Mouse (Mus musculus): ENCODE measurements around the gene Zfp599. TPM values are rescaled to one million over a fixed set of nuclear protein-coding genes. Genes with fewer than 3 reads are reported as not detected.
"Not testable (repeated sequence)": the region's sequence is repeated elsewhere in the genome, so short reads cannot be mapped to it uniquely, and the experiment has no call there.

Gene Zfp599
- total RNA-seq (2012; rRNA removed) (2.2 and 2.9 TPM in 2 replicates), total RNA-seq (2014; rRNA removed) (2.3 and 2.4 TPM in 2 replicates), polyA plus RNA-seq (2012; ENCODE audit: insufficient read length, low read depth) (1.7 and 2.1 TPM in 2 replicates)

GRCm38 (mm10) chr9:22259184-22260091 lies at the start of gene Zfp599:
TSS of gene Zfp599 (minus strand) at chr9:22259895.
- peak within 1 kb of the TSS; percentile 60 to 72 (median 62) for H3K4me3 ChIP-seq (replicated peaks in 1 of 3; ENCODE audit: low read depth in 2 of 3, low read length in 2 of 3, poor library complexity in 1 of 3)
- H3K79me2 ChIP-seq (replicated peaks; ENCODE audit: control insufficient read depth, extremely low read depth, insufficient read depth, poor library complexity, severe bottlenecking) = peaks cover 7% of the 10 kb centered on the region
- H3K27me3 ChIP-seq (replicated peaks) = no peaks in the 10 kb centered on the region
- peaks cover 9 to 25% of the 10 kb centered on the region in 2 experiments for H3K36me3 ChIP-seq (replicated peaks in 1 of 2; ENCODE audit: control insufficient read depth in 1 of 2, insufficient read depth in 1 of 2, low read length in 1 of 2)
- peak; percentile 52; the same call in 1 of the 2 replicates for TF ChIP-seq ELF1 (IDR thresholded peaks at IDR 0.05; ENCODE audit: low read depth, low read length)
- no peak for TF ChIP-seq ZKSCAN1 (IDR thresholded peaks at IDR 0.05; ENCODE audit: borderline replicate concordance, low read depth, low read length)
- TF ChIP-seq POLR2A (IDR thresholded peaks at IDR 0.05; ENCODE audit: low read depth, low read length) = peak; percentile 79
- TF ChIP-seq ZC3H11A (IDR thresholded peaks at IDR 0.05; ENCODE audit: low read depth, low read length) = no peak
- TF ChIP-seq NRF1 (IDR thresholded peaks at IDR 0.05; ENCODE audit: low read depth, low read length) = no peak
- TF ChIP-seq ZMIZ1 (IDR thresholded peaks at IDR 0.05; ENCODE audit: low read depth, low read length) = no peak
- no peak for TF ChIP-seq MAFK (IDR thresholded peaks at IDR 0.05; ENCODE audit: insufficient replicate concordance, low read length)
- TF ChIP-seq RAD21 (IDR thresholded peaks at IDR 0.05; ENCODE audit: low read depth, low read length) = no peak
- TF ChIP-seq RCOR1 (conservative IDR thresholded peaks at IDR 0.05; ENCODE audit: low read depth, low read length) = no peak
- TF ChIP-seq TBP (conservative IDR thresholded peaks at IDR 0.05; ENCODE audit: low read depth, low read length) = peak; percentile 74
- peak; percentile 68 for TF ChIP-seq NELFE (IDR thresholded peaks at IDR 0.05; ENCODE audit: low read depth, low read length)
- TF ChIP-seq UBTF (IDR thresholded peaks at IDR 0.05; ENCODE audit: low read depth, low read length) = no peak
- peak; percentile 35; the same call in 1 of the 2 replicates for TF ChIP-seq TCF12 (IDR thresholded peaks at IDR 0.05; ENCODE audit: low read depth, low read length)
- TF ChIP-seq SMC3 (IDR thresholded peaks at IDR 0.05; ENCODE audit: low read depth, low read length) = no peak
- TF ChIP-seq IRF4 (IDR thresholded peaks at IDR 0.05; ENCODE audit: low read depth, low read length) = no peak
- no peak for TF ChIP-seq MEF2A (IDR thresholded peaks at IDR 0.05; ENCODE audit: borderline replicate concordance, low read depth, low read length)
- no peak for TF ChIP-seq HCFC1 (IDR thresholded peaks at IDR 0.05; ENCODE audit: low read depth, low read length)
- peak; percentile 44; the same call in 1 of the 2 replicates for TF ChIP-seq SIN3A (IDR thresholded peaks at IDR 0.05; ENCODE audit: low read length)
- no peak for TF ChIP-seq BHLHE40 (IDR thresholded peaks at IDR 0.05; ENCODE audit: low read depth, low read length)
- in situ Hi-C loops (cut with MboI; ENCODE audit: low pct_ligation_motif_present, low pct_unique_long_range_greater_than_20kb, low sequenced_read_pairs) (no loop called here), dilution Hi-C loops (cut with MboI; ENCODE audit: extremely low pct_ligation_motif_present, extremely low pct_unique_long_range_greater_than_20kb, low sequenced_read_pairs) (no loop called here)
- H3K4me1 ChIP-seq (ENCODE audit: control insufficient read depth in 1 of 2, insufficient read depth in 2 of 2) = peaks cover 2 to 11% of the 10 kb centered on the region in 2 experiments; a peak in 2 of 4 replicates
- H3K9ac ChIP-seq (ENCODE audit: insufficient read depth, low read depth) = peak within 1 kb of the TSS; percentile 39
- peaks cover 12% of the 10 kb centered on the region for H3K9me3 ChIP-seq (replicated peaks; ENCODE audit: low read length)
- DNase-seq (ENCODE audit: extremely low read depth) = peak; percentile 71
- peak within 1 kb of the TSS; percentile 87 for H3K4me2 ChIP-seq (ENCODE audit: insufficient read depth, low read depth, poor library complexity, severe bottlenecking)
- H3K27ac ChIP-seq (ENCODE audit: insufficient read depth, low read depth) = no peak within 1 kb of the TSS

DNA sequence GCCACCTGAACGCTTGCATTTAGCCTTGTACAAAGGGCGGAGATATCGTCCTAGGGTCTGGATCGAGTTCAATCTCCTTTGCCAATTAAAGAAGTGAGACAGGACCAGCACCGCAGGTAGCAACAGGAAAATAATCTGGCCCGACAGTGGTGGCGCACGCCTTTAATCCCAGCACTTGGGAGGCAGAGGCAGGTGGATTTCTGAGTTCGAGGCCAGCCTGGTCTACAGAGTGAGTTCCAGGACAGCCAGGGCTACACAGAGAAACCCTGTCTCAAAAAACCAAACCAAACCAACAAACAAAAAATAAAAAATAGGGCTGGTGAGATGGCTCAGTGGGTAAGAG lies 48.2 kb upstream of the Zfp599 start:
- H3K27me3 ChIP-seq (replicated peaks); H3K27ac ChIP-seq (ENCODE audit: insufficient read depth, low read depth); H3K4me2 ChIP-seq (ENCODE audit: insufficient read depth, low read depth, poor library complexity, severe bottlenecking); H3K9ac ChIP-seq (ENCODE audit: insufficient read depth, low read depth); H3K79me2 ChIP-seq (replicated peaks; ENCODE audit: control insufficient read depth, extremely low read depth, insufficient read depth, poor library complexity, severe bottlenecking); DNase-seq (ENCODE audit: extremely low read depth); dilution Hi-C loops (cut with MboI; ENCODE audit: extremely low pct_ligation_motif_present, extremely low pct_unique_long_range_greater_than_20kb, low sequenced_read_pairs): not testable (repeated sequence)
- peaks cover 16 to 23% of the 10 kb centered on the region in 2 experiments for H3K36me3 ChIP-seq (replicated peaks in 1 of 2; ENCODE audit: control insufficient read depth in 1 of 2, insufficient read depth in 1 of 2, low read length in 1 of 2)
- H3K9me3 ChIP-seq (replicated peaks; ENCODE audit: low read length) = peaks cover 29% of the 10 kb centered on the region
- in situ Hi-C loops (cut with MboI; ENCODE audit: low pct_ligation_motif_present, low pct_unique_long_range_greater_than_20kb, low sequenced_read_pairs) = loop anchor here (5.0 kb wide), 1 partner anchor 81 kb away; the partner anchor contains the start of gene Zfp809
- H3K4me1 ChIP-seq (ENCODE audit: control insufficient read depth in 1 of 2, insufficient read depth in 2 of 2) = peaks cover 0 to 10% of the 10 kb centered on the region in 2 experiments; a peak in 2 of 4 replicates
- peak overlapping the region; percentile 53 to 92 (median 91) for H3K4me3 ChIP-seq (replicated peaks in 1 of 3; ENCODE audit: low read depth in 2 of 3, low read length in 2 of 3, poor library complexity in 1 of 3)

Measured in CH12.LX (cell line).